Mouse (Mus musculus): ENCODE measurements around the gene Lamb1.
A peak's percentile ranks its signal among the peaks of the same experiment; 100 is the strongest.

Lamb1 gene

GRCm38 (mm10) chr12:31254978-31255377 lies 10.1 kb upstream of the Lamb1 start:
- no peak for DNase-seq

- no peak for DNase-seq
Observed at GRCm38 (mm10) chr12:31256121-31256903, 8.7 kb upstream of the Lamb1 start.

- DNase-seq: no peak
Observed at GRCm38 (mm10) chr12:31261882-31262281, 3.2 kb upstream of the Lamb1 start.

GRCm38 (mm10) chr12:31263921-31264320 lies 1.1 kb upstream of the Lamb1 start:
- DNase-seq: no peak

- DNase-seq: peak; percentile 29 to 46
Observed at GRCm38 (mm10) chr12:31265722-31266431, 843 bp downstream of the Lamb1 start.

GRCm38 (mm10) chr12:31266686-31267085 lies 1.7 kb downstream of the Lamb1 start:
- DNase-seq: peak in 1 of 2 experiments; percentile 9

GRCm38 (mm10) chr12:31267363-31267762 lies 2.3 kb downstream of the Lamb1 start:
- no peak for DNase-seq

- DNase-seq: no peak
Observed at GRCm38 (mm10) chr12:31268315-31268714, 3.3 kb downstream of the Lamb1 start.

- no peak for DNase-seq
Observed at GRCm38 (mm10) chr12:31269020-31269597, 4.1 kb downstream of the Lamb1 start.

GRCm38 (mm10) chr12:31270361-31270760 lies 5.3 kb downstream of the Lamb1 start:
- DNase-seq: no peak

- DNase-seq: no peak
Observed at GRCm38 (mm10) chr12:31270776-31271175, 5.7 kb downstream of the Lamb1 start.

GRCm38 (mm10) chr12:31271361-31272011 lies 6.5 kb downstream of the Lamb1 start:
- DNase-seq: peak in 1 of 2 experiments; percentile 7

- peak in 1 of 2 experiments; percentile 6 for DNase-seq
Observed at GRCm38 (mm10) chr12:31272012-31272735, 7.1 kb downstream of the Lamb1 start.

- no peak for DNase-seq
Observed at GRCm38 (mm10) chr12:31272846-31273245, 7.8 kb downstream of the Lamb1 start.

GRCm38 (mm10) chr12:31273646-31274045 lies 8.6 kb downstream of the Lamb1 start:
- DNase-seq: no peak

- no peak for DNase-seq
Observed at GRCm38 (mm10) chr12:31275411-31275810, 10.4 kb downstream of the Lamb1 start.

- DNase-seq: no peak
Observed at GRCm38 (mm10) chr12:31278270-31278669, 13.2 kb downstream of the Lamb1 start.

- no peak for DNase-seq
Observed at GRCm38 (mm10) chr12:31280318-31280717, 15.3 kb downstream of the Lamb1 start.

- no peak for DNase-seq
Observed at GRCm38 (mm10) chr12:31281100-31281591, 16.1 kb downstream of the Lamb1 start.

- DNase-seq: no peak
Observed at GRCm38 (mm10) chr12:31282241-31282640, 17.2 kb downstream of the Lamb1 start.

GRCm38 (mm10) chr12:31283131-31283530 lies 18.1 kb downstream of the Lamb1 start:
- DNase-seq: no peak

GRCm38 (mm10) chr12:31283617-31284136 lies 18.6 kb downstream of the Lamb1 start:
- no peak for DNase-seq

Data from cerebellum, postnatal 14 days (tissue).